Mouse (Mus musculus): ENCODE measurements around the gene Clhc1.
"Not testable (repeated sequence)": the region's sequence is repeated elsewhere in the genome, so short reads cannot be mapped to it uniquely, and the experiment has no call there.

Gene Clhc1

DNA sequence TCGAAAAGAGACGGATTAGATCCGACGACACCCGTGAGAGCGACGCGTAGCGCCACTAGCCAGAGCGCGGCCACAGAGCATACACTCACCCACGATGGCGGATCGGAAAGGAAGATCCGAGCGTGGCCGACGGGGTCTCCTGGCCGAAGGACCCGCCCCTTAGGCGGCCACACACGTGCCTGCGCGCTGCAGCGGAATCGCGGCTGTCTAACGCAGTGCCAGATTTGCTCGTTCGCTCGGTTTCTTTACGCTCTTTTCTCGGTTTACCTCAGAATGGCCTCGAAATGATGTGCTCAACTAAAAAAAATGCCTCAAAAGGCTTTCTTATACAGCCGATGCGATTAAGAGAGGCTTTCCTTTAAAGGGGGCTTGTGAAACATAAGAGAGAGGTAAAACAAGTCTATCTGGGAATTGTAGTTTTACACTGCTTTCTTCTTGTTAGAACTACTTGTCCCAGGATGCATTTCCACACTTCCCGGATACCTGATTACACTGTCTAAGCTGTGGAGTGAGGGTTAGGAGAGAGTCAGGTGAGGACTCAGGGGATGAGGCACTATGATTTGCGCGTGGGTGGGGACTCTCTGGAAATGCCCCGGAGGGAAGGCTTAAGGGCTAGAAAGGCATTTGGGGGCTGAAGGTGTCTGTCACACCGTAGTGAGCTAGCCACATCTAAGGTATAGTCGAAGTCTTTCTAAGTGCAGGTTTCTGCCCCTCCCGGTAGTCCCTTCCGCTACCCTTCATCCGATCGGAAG, at the start of gene Clhc1, which contains the start of gene Rps27a:
Gene Clhc1, plus strand, starts transcription at position 199 of the 752 bp plus-strand sequence.
Gene Rps27a, minus strand, starts transcription at position 358 of the 752 bp plus-strand sequence.
- peak; percentile 94 for DNase-seq (ENCODE audit: low spot score)

DNA sequence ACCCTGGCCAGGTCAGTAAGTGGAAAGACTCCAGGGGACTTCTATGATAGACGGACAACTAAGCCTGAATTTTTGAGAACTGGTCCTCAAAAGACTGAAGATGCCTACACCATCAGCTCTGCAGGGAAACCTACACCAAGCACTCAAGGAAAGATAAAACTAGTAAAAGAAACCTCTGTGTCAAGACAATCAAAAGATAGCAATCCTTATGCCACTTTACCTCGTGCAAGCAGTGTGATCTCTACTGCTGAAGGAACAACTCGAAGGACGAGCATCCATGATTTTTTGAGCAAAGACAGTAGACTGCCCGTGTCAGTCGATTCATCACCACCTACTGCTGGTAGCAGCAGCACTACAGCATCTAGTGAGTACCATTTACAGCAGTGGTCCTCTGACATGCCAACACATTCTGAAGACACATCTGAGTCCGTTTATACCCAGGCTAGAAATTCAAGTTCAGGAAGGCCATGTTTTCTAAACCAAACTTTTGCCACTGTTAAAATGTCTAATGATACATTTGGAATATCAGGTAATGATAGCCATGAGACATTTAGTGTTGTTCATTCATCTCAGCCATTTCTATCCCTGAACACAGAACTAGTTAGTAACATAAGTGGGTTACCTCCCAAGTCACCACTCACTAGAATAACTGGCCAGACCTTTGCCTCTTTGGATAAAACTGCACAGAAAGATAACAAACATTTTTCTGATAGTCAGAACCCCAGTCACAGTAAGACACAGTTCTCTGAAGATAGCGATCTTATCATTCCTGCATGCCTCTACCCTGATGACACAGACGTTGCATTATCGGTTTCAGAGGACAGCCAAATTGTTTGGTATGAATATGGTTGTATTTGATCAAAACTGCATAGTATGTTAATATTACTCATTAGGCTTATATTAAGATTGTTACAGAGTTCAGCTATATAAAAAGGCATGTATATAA, 43.5 kb upstream of the Clhc1 start:
- no peak for DNase-seq (ENCODE audit: low spot score)

DNA sequence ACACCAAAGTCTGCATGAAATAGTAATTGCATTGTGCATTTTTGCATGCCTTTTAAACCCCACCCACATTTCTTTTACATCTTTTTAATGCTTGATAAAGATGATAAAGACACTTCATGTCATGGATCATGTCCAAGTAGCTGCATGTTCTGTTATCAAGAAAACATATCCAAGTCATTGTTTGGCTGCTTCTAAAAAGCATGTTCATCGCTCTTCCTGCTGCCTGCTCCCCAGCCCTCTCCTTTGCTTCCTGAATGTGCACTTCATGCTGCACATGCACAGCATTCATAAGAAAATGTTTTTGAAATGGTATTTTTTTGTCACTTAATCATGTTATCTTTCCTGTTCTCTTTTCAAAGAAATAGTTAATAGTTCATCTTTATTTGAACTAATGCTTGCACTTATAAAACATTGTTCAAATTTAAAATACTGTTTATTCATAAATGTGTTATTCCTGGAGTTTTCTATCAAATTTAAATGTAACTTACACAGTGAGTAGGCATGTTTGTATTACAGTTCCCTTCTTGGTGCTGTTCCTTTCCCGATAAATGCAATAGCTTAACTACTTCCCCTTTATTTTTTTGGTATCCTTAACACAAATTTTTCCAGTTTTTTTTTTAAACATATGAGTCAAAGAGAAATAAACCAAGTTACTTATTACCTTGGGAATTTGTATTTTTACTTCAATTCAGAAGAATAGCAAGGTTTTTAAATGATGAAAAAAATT, 42.7 kb upstream of the Clhc1 start:
- DNase-seq (ENCODE audit: low spot score), result no peak

DNA sequence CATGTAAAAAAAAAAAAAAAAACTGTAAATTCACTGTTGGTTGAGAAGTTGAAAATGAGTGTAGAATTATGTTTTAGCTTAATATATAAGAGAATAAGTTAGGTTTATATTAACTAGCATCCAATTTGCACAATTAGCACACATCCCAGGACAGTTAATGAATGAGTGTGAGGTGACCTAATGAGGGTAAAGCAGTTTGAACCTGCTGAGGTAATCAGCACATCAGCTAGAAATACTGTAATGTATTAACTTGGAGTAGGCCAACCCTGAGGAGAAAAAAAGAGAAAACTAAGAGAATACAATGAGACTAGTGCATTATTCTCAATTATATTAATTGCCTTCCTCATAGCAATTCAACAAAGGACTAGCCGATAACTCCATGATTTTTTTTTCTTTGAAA, 38.3 kb upstream of the Clhc1 start:
- DNase-seq (ENCODE audit: low spot score), result no peak

DNA sequence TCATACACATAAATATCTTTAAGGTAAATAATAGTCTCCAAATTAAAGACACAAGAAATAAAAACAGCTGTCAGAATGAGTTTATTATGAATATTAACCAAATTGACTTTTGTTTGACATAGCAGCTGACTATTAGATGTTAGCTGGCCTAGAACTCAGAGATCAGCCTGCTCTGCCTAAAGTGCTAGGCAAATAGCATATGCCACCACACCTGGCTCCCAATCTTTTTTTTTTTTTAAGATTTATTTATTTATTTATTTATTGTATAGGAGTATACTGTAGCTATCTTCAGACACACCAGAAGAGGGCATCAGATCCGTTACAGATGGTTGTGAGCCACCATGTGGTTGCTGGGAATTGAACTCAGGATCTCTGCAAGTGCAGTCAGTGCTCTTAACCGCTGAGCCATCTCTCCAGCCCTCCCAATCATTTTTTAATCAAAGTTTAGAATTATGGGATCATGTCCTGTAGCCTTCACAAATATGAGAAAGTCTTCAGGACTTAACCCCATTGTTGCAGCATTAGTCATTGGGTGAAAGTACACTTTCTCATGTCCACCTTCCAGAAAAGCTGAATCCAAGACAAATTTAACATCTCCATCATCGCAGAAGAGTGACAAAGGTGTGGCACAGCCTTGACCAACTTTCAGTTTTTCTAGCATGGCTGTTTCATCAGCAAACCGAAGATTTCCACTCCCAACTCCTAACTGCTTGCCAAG, 34.8 kb upstream of the Clhc1 start:
- DNase-seq (ENCODE audit: low spot score), result no peak

DNA sequence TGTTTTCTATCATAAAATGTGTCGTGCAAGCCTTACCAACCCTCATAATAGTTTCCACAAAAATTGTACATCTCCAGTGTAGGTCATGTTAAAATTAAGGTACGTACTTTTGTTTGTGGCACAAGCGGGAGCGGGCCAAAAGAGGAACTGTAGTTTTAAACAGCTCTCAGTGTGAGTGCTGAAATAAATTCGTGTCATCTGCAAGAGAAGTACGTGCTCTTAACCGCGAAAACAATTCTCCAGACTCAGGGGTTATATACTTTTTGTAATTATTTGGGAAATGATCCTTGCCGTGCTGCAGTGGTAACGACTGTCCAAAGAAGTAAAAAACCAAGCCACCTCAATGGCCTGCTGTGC, 33.4 kb upstream of the Clhc1 start:
- no peak for DNase-seq (ENCODE audit: low spot score)

DNA sequence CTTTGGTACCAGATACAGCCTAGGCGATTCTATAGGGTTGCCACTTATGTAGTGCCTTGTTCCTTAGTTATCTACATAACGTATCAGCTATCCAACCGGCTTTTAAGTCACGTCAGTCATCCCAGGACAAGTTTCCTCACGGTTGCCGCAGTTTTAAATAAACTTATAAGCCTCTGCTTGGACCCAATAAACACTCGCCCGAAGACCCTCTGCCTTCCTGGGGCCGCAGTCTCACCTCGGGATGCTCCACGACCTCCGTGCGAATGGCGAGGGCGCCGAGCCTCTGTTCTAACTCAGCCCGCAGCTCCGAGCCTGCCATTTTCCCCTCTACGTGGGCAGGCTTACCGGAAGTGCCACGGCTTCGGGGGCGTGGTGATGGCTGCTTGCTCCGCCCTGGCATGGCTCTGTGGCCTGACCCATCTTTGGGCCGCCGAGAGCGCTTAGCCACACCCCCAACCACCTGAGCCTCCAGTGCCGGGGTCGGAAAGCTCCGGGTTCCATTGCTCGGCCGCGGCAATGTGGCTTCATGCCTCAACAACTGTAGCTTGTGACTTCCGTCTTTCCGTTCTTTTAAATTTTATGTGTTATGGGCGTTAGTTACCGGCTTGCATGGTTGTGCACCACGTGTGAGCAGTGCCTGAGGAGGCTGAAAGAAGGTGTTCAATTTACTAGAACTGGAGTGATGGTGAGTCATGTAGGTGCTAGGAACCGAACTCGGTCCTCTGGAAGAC, 32.9 kb upstream of the Clhc1 start, which contains the start of gene Prorsd1:
Gene Prorsd1, minus strand, starts transcription at position 352 of the 731 bp plus-strand sequence.
- peak; percentile 91 for DNase-seq (ENCODE audit: low spot score)

DNA sequence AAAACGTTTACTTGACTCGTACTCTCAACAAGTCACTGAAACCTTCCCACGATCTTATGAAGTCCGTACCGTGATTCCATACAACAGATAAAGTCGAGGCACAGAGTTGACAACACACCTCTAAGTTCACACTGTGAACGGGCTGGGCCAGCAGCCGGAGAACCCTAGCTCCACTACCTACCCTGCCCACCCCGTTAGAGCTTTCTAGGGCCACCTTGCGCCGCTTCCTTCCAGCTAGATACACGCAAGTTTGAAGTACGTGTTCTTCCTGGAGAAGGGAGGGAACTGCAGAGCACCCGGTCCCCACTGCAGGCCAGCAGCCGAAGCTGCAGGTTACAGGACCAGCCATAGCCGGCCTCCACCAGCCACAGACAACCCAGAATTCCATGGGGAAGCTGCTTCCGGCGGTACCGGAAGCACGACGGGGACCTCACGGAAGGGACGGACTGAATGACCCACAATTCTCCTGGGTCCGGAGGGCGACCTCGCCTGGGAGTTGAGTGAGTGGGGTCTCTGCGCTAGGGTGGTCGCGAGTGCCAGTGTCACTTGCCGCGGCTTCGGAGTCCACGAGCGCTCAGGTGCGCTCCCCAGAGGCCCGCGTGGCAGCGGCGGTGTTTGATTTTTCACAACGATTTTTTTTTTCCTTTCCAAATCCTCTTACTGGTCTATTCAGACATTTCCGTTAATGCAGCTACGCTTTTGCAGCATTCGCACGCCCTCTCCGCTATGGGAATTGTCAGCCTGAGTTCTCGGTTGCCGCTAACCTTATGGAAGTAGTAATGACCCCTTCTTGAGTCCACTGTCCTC, 21.6 kb upstream of the Clhc1 start, which contains the start of gene Mtif2:
Gene Mtif2, plus strand, starts transcription at position 421 of the 807 bp plus-strand sequence.
- peak; percentile 63 for DNase-seq (ENCODE audit: low spot score)

DNA sequence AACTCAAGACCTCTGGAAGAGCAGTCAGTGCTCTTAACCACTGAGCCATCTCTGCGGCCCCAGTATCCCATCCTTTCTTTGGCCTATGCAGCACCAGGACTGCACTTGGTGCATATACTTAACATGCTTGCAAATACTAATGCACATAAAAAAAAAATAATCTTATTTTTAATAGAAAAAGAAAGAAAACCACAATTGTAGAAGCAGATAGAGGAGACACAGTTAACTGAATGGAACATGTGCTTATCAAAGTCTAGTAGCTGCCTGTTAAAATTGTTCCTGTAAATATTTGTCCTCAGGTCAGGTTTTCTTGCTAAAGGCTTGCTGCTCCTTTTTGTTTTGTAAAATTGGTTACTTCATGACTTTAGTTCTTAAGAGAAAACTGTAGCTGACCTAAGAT, 9.5 kb upstream of the Clhc1 start:
- no peak for DNase-seq (ENCODE audit: low spot score)

DNA sequence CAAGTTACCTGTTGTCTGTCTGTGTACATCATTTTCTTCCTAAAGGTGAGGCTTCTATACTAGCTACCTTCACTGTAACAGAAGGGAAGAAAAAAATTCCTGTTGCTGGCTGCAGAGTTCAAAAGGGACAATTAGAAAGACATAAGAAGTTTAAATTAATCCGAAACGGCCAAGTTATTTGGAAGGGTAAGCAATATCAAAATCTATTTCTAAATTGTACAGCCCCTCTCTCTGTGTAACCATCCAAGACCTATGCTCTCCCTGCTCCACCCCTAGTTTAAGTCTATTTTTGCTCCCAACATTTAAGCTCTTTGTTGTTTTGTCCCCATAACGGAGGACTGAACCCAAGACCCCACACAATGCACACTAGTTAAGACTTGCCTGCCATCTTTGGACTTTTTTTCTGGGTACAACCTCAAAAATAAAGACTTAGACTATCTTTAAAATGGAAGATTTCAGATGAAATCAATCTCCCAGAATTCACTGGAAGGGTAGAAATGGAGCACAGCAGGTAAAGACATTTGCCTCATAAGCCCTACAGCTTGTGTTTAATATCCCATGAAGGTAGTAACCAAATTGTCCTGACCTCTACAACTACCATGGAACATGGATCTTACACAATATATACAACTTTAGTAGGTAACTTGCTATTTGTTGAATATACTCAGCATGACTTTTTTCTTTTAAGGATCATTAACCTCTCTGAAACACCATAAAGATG, 3.4 kb upstream of the Clhc1 start:
- DNase-seq (ENCODE audit: low spot score), result no peak

DNA sequence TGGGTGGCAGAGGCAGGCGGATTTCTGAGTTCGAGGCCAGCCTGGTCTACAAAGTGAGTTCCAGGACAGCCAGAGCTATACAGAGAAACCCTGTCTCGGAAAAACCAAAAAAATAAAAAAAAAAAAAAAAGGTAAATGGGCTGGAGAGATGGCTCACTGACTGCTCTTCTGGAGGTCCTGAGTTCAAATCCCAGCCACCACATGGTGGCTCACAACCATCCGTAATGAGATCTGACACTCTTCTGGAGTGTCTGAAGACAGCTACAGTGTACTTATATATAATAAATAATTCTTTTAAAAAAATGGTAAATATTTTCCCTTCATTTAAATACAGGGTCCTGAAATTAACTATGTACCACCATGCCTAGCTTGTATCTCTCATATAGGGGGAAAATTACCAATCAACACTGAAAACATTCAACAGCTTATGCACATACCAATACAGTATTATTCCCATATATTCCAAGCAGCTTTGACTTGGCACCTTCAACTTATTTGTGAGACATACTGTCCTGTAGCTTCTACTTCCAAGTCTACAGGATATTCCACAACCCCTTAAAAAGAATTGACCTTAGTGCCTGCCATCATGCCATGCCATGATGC, 2.5 kb upstream of the Clhc1 start:
- not testable (repeated sequence) for DNase-seq (ENCODE audit: low spot score)

DNA sequence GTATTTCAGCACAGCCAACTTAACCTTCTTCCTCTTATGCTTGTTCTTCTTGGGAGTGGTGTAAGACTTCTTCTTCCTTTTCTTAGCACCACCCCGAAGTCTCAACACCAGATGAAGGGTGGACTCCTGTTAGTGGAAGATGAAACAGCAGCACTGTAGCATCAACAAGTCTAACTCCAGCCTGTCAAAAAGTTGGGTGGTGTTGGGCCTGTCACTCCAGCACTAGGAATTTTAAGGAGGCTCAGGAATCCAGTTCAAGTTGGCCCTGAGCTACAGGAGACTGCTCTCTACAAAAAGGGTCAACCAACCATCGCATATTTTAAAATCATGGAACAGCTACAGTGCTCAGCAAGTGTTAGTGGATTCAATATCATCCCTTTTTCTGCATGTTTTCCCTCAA, 1.5 kb upstream of the Clhc1 start:
- not testable (repeated sequence) for DNase-seq (ENCODE audit: low spot score)

DNA sequence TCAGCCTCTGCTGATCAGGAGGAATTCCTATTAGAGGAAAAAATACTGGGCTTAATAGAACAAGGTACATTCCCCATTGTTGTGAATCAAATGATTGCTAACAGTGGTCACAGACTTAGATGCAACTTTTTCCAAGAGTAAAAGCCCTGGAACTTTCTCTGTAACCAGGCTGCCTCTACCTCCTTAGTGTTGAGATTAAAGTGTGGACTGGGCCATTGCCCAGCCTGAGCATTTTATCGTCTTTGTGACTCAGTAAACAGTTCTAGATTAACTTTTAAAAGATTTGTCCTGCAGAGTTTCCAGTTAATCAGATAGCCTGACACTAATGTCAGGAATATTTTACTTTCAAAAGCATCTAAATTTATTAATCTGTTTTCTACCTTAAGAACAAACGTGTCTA, 988 bp upstream of the Clhc1 start:
- DNase-seq (ENCODE audit: low spot score), result no peak

DNA sequence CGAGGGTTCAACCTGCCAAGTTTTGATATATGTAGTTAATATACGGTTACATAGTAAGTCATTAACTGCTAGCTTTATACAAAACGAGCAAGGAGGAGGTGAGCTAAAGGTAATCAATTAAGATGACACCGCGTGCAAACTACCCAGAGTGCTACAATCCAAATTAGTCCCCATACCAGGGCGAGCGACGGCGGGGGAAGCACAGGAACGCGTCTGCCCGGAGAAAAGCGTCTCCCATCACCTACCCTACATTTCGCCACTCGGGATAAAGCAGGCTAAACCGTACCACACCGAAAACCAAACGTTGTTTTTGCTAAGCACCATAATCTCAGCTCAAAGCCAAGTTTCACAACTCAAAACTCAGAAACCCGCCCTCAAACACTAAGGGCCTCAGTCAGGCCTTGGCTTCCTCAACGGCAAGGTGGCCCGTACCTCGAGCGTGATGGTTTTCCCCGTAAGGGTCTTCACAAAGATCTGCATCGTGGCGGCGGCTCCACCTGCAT, 450 bp upstream of the Clhc1 start:
- DNase-seq (ENCODE audit: low spot score), result no peak

DNA sequence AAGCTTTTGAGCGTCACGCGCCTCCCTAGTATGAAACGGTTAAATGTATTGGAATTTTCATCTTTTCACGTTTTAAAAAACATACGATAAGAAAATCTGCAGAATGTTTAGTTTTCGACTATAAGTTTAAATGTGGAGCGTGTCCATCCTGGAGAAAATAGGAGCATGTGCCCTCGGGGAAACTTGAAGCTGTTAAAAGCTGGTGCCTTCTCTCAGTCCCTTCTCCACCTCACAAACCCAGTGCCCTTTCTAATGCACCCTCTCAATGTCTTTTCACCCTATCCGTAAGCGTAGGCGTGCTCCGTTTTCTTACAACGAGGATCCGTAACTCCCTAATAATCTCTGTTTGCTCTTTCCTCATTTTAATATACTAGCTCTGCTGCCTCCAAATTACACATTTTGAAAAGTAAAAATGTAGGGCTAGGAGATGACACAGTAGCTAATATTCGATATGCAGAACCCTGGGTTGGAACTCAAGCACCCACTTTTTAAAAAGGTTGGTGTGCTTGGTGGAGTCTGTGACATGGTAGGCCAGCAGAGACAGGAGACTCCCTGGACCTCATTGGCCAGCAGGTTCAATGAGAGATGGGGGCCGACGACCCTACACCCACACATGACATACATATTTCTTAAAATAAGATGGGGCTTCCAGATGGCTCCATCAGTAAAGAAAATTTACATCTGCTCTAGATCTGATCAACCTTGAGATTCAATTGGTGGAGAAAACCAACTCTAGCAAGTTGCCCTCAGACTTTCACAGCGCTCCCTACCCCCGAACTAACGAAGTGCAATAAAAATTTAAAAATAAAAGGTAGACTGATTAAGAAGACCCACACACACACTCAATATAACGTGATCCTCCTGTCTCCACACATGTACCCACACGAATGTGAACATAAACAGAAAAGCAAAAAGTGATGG, 1.0 kb downstream of the Clhc1 start:
- no peak for DNase-seq (ENCODE audit: low spot score)

DNA sequence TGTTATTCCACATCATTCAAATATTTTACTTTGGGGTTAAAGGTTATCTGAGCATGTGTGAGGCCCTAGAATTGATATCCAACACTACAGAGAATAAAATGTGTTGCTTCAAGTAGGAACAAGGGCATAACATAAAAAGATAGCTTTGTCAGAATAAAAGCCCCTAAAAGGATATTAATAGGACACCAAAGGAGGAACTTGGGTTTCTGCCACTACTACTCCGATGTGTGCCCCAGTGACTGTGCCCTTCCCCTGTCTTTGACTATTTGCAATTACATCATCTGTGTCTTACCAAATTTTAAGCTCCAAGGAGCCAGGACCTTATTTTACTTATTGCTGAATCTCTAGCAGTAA, 1.7 kb downstream of the Clhc1 start:
- no peak for DNase-seq (ENCODE audit: low spot score)

DNA sequence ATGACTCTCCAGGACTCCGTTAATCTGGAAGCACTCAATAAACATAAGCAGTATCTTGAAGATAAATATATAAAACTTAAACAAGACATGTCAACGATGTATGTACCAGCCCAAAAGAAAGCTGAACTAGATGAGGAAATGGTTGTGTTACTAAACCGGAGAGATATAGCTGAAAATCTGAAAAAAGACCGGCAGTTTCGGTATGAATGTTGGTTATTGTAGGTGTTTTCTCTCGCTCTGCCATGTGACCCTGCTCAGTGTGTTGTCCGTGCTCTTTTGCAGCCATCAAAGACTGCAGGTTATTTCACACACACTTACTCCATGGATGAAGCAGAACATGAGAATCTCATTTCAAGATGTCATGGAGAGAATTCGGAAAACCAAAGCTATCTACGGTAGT, 12.7 kb downstream of the Clhc1 start:
- no peak for DNase-seq (ENCODE audit: low spot score)

DNA sequence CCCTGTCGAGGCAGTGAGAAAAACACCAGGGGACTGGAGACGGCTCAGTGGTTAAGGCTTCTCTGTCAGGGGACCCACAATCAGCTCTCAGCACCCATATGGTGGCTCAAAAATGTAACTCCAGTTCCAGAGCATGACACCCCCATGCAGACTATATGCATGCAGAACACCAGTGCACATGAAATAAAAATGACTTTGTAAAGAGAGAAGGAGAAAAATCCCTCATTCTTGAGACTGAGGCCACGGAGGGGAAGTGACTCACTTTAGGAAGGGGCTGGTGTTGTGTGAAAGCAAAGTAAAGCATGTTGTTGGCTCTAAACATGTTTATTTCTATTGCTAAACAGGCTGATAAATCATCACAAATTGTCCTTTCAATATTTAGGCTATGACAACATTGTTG, 13.2 kb downstream of the Clhc1 start:
- DNase-seq (ENCODE audit: low spot score), result no peak

All from spleen, adult 12 weeks (tissue).